22 mouse cellular contexts compared by ENCODE assay signal in genomic region chr11:53009597-53009996, GRCm38 (mm10).
A peak's percentile ranks its signal among the peaks of the same experiment; 100 is the strongest.
DNase-seq lines count a peak whose midpoint lies in the region; ATAC-seq and TF ChIP-seq lines count a peak whose summit lies in the region.
"Had no signal": no experiment of that assay in that cellular context is flagged by ENCODE, and none has a peak within 500 bp of the region (broad histone marks: within the 10 kb centered on the region; RNA-seq: fewer than 3 reads in every experiment).

No protein-coding gene starts in this region.

- no peak overlapping the region for H3K27ac ChIP-seq in midbrain, embryonic 11.5 days (ENCODE audit: low read depth, low read length)
- H3K27ac ChIP-seq in midbrain, embryonic 16.5 days (ENCODE audit: low read length), result no peak overlapping the region
- H3K27ac ChIP-seq in ES-E14 (ENCODE audit: insufficient read depth, low read depth, low read length, poor library complexity, severe bottlenecking), result no peak overlapping the region
- H3K27ac ChIP-seq: embryonic facial prominence, embryonic 10.5 days; embryonic facial prominence, embryonic 12.5 days; forebrain, embryonic 10.5 days; forebrain, embryonic 12.5 days had no signal

- DNase-seq in midbrain, embryonic 11.5 days (ENCODE audit: low spot score, missing footprints), result peak; percentile 28
- DNase-seq in ES-E14 (ENCODE audit: low read depth, low spot score) (peak; percentile 7), ZHBTc4 (ENCODE audit: low read depth, low spot score) (peak; percentile 64)
- no peak for DNase-seq in cerebellum, adult 8-10 months
- no peak for DNase-seq in kidney, adult 18-20 months
- DNase-seq: adrenal gland, adult 2 months; adrenal gland, postnatal 10 days; adrenal gland, postnatal 25 days; cerebellum, adult 11 months; cerebellum, adult 18-20 months; cerebellum, adult 9-10 months; cerebellum, postnatal 10 days; cerebellum, postnatal 25 days had no signal

- no peaks in the 10 kb centered on the region for H3K4me1 ChIP-seq in midbrain, embryonic 11.5 days (ENCODE audit: control insufficient read depth, insufficient read depth, low read length)
- no peaks in the 10 kb centered on the region for H3K4me1 ChIP-seq in midbrain, embryonic 16.5 days (ENCODE audit: control insufficient read depth, insufficient read depth, low read length)
- 0 out of 4 replicates have a peak, but pooled peaks cover 0 to 3% of the 10 kb centered on the region in 2 experiments for H3K4me1 ChIP-seq in ES-E14 (ENCODE audit: control insufficient read depth in 2 of 2, insufficient read depth in 2 of 2, low read length in 2 of 2, poor library complexity in 1 of 2)
- H3K4me1 ChIP-seq: embryonic facial prominence, embryonic 12.5 days; forebrain, embryonic 12.5 days had no signal

- ATAC-seq in midbrain, embryonic 11.5 days (ENCODE audit: low FRiP score), result no peak
- ATAC-seq in midbrain, embryonic 16.5 days, result no peak
- ATAC-seq in granulocyte monocyte progenitor cell, adult 5-6 weeks (replicated peaks; ENCODE audit: poor library complexity, severe bottlenecking), result no peak
- ATAC-seq: forebrain, embryonic 14.5 days; forebrain, embryonic 16.5 days had no signal

- H3K9me3 ChIP-seq in midbrain, embryonic 11.5 days (ENCODE audit: control insufficient read depth, low read length), result no peaks in the 10 kb centered on the region
- H3K9me3 ChIP-seq in midbrain, embryonic 16.5 days (replicated peaks; ENCODE audit: control insufficient read depth, low read length, poor library complexity, severe bottlenecking), result no peaks in the 10 kb centered on the region
- H3K9me3 ChIP-seq in ES-E14 (ENCODE audit: control insufficient read depth, insufficient read depth, low read depth, low read length), result no peaks in the 10 kb centered on the region
- H3K9me3 ChIP-seq: embryonic facial prominence, embryonic 10.5 days; embryonic facial prominence, embryonic 12.5 days; forebrain, embryonic 10.5 days; forebrain, embryonic 12.5 days had no signal

- H3K27me3 ChIP-seq in midbrain, embryonic 11.5 days (ENCODE audit: control insufficient read depth, insufficient read depth, low read length), result no peaks in the 10 kb centered on the region
- H3K27me3 ChIP-seq in midbrain, embryonic 16.5 days (ENCODE audit: control insufficient read depth, insufficient read depth, low read depth, low read length), result no peaks in the 10 kb centered on the region
- H3K27me3 ChIP-seq: embryonic facial prominence, embryonic 12.5 days; forebrain, embryonic 12.5 days had no signal

- in situ Hi-C loops in ES-E14 (cut with MboI; ENCODE audit: low sequenced_read_pairs in 2 of 2, unreplicated experiment in 2 of 2), result no loop called here

- H3K4me2 ChIP-seq in midbrain, embryonic 11.5 days, result no peak overlapping the region
- H3K4me2 ChIP-seq in midbrain, embryonic 16.5 days (ENCODE audit: low read length), result no peak overlapping the region
- H3K4me2 ChIP-seq: embryonic facial prominence, embryonic 12.5 days; forebrain, embryonic 12.5 days had no signal

- WGBS in midbrain, embryonic 11.5 days, result 65% methylated on average over 7 of the region's 7 CpGs
- 58% methylated on average over 7 of the region's 7 CpGs for WGBS in midbrain, embryonic 16.5 days

- no peaks in the 10 kb centered on the region for H3K36me3 ChIP-seq in midbrain, embryonic 11.5 days (ENCODE audit: control insufficient read depth, insufficient read depth, low read length)
- H3K36me3 ChIP-seq in midbrain, embryonic 16.5 days (ENCODE audit: control insufficient read depth, insufficient read depth, low read length), result no peaks in the 10 kb centered on the region
- H3K36me3 ChIP-seq in ES-E14 (ENCODE audit: control insufficient read depth, insufficient read depth, low read length, poor library complexity, severe bottlenecking), result no peaks in the 10 kb centered on the region
- H3K36me3 ChIP-seq: embryonic facial prominence, embryonic 10.5 days; embryonic facial prominence, embryonic 12.5 days; forebrain, embryonic 10.5 days; forebrain, embryonic 12.5 days had no signal

- H3K4me3 ChIP-seq in midbrain, embryonic 11.5 days (ENCODE audit: low read depth, low read length), result no peak overlapping the region
- H3K4me3 ChIP-seq in midbrain, embryonic 16.5 days (ENCODE audit: low read depth, low read length), result no peak overlapping the region
- no peak overlapping the region for H3K4me3 ChIP-seq in ES-E14 (ENCODE audit: insufficient read depth in 1 of 2, low read depth in 1 of 2, low read length in 2 of 2, poor library complexity in 1 of 2, severe bottlenecking in 1 of 2)
- H3K4me3 ChIP-seq: embryonic facial prominence, embryonic 10.5 days; embryonic facial prominence, embryonic 12.5 days; erythroblast, embryonic 14.5 days; forebrain, embryonic 10.5 days; forebrain, embryonic 12.5 days had no signal

- no peak overlapping the region for H3K9ac ChIP-seq in midbrain, embryonic 11.5 days (ENCODE audit: low read length)
- H3K9ac ChIP-seq in midbrain, embryonic 16.5 days (ENCODE audit: low read depth, low read length), result no peak overlapping the region
- no peak overlapping the region for H3K9ac ChIP-seq in ES-E14 (ENCODE audit: insufficient read depth, low read depth, low read length, poor library complexity, severe bottlenecking)
- H3K9ac ChIP-seq: embryonic facial prominence, embryonic 12.5 days; forebrain, embryonic 12.5 days had no signal

TF ChIP-seq in ES-E14, 5 proteins besides CTCF, POLR2A, EP300 and RAD21:
- TF ChIP-seq CHD2 (IDR thresholded peaks at IDR 0.05; ENCODE audit: low read depth, low read length), result no peak
- no peak for TF ChIP-seq HCFC1 (IDR thresholded peaks at IDR 0.05; ENCODE audit: borderline replicate concordance, insufficient read depth, low read length)
- no peak for TF ChIP-seq MAFK (IDR thresholded peaks at IDR 0.05; ENCODE audit: insufficient read depth, low read depth, low read length)
- no peak for TF ChIP-seq ZC3H11A (IDR thresholded peaks at IDR 0.05; ENCODE audit: borderline replicate concordance, low read depth, low read length)
- TF ChIP-seq ZNF384 (IDR thresholded peaks at IDR 0.05; ENCODE audit: low read depth, low read length), result no peak

Comparison
In these comparisons a context has a peak if more than half of its experiments do, and no peak if none do; other contexts are left out.
1. DNase-seq: peak in midbrain, embryonic 11.5 days (single experiment), ES-E14 (single experiment) and ZHBTc4 (single experiment); none in cerebellum, adult 8-10 months (single experiment) and kidney, adult 18-20 months (single experiment).